Mouse (Mus musculus): Measurements from ENCODE around the gene Tab1.

Gene Tab1

GRCm38 (mm10) chr15:80137945-80138791 is 5.2 kb downstream of the Tab1 start:
- no peak for DNase-seq

DNA sequence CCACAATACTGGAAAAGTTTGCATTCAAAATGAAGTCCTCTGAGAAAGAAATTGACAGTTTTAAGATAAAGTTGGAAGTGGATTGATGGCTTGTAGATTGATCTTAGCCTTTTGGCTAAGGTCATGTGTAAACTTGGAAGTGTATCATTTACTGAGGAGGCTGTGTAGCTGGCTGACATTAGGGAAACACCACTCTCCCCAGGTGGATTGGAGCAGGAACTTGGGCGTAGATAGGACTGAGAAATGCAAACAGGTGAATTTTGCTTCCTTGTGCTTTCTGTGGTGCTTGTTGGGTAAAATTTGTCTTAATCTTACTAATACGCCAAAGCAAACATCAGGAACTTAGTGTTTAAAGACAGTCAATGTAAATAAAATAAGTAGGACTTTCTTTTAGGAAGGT is 7.4 kb downstream of the Tab1 start:
- no peak for DNase-seq

- no peak for DNase-seq
Observed at GRCm38 (mm10) chr15:80140878-80141277, 8.0 kb downstream of the Tab1 start.

DNA sequence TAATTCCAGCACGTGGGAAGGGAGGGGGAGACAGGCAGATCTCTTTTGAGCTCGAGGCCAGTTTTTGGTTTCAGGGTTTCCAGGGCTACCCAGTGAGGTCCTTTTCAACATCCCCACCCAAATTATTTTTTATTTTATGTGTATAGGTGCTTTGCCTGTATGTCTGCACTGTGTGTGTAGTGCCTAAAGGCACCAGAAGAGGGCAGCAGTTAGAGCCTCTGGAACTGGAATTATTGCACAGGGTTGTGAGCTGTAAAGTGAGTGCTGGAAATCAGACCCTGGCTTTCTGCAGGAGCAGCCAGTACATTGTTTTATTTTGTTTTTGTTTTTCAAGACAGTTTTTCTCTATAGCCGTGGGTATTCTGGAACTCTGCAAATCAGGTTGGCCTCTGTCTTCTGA is 9.2 kb downstream of the Tab1 start:
- no peak for DNase-seq

DNA sequence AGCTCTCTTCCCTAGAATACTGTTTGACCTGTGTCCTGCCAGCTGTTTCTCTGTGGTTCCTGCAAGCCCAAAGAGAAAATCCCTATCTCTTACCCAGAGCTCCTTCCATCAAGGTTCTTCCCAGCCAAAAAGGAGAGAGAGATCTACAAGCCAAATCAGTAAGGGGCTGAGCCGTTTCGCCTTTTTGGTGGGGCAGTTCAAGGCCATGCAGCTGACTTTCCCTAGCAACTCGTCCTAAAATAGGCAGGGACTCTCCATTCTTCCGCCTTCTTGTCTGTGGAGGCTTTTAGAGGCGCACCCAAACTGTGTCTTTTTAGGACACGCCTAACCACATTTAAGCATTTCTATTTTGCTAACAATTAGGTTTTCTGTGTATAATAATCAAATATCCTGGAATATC is 10.8 kb downstream of the Tab1 start:
- DNase-seq: no peak

- no peak for DNase-seq
Observed at GRCm38 (mm10) chr15:80145397-80145796, 12.5 kb downstream of the Tab1 start.

DNA sequence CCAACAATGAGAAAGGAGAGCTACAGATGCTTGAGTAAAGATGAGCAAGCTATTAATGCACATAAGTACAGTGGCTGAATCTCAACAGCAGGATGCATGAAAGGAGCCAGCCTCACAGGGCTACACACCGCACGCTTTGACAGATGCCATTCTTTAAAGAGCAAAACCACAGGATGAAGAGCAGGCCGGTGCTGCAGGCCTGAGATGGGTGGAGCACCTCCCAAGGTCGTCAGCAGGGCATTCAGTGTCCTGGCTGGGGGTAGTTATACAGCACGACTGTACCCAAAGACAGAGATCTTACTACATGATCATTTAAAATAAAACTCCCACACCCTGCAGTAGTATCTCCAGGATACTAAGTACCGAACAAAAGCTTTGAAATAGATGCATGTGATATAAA is 13.2 kb downstream of the Tab1 start:
- no peak for DNase-seq

DNA sequence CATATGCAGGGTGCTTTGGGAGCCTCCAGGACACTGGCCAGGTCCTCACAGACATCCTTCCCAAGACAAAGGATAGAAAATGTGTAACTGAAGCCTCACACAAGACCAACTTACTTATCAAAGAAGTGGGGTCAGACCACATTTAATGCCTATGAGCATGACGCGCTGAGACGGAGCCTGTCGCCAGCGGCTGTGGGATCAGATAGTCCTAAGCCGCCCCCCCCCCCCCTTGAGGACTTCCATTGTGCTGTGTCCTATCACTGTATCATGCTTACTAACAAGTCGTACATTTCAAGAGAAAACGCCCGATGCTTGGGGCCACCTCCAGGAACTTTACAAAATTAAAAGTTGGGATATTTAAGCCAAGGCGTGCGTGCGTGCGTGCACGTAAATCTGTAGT is 14.2 kb downstream of the Tab1 start:
- no peak for DNase-seq

DNA sequence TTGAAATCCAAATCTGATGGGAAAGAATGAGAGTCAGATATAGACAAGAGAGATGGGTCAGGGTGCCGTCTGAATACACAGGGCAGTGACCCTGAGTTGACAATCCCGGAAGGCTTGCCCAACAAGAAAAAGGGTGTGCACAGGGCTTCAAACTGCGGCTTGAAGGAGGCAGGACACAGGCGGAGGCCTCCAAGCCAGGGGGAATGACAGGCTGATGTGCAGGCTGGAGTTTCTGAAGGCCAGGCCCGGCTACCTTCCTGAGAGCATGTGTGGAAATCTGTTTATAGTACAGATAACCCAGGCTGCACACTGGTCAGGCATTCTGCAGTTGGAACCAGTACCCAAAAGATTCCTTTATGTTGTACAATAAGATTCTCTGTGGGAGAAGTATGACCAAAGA is 14.6 kb downstream of the Tab1 start:
- no peak for DNase-seq

- no peak for DNase-seq
Observed at GRCm38 (mm10) chr15:80148565-80148964, 15.6 kb downstream of the Tab1 start.

DNA sequence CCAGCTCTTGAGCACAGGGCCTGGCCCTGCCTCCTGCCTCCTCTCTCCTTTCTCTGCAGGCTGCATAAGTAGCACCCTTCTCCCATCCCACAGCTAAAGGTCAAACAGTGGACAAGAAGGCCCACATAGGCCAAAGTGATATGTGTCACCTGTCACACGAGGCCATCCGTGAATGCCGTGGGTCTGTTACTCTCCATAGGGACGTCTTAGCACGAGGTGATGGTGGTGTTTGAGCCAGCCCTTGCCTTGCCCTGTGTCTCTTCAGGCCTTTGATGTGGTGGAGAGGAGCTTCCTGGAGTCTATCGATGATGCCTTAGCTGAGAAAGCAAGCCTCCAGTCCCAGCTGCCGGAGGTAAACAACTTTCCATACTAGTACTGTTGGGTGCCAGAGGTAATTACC is 16.6 kb downstream of the Tab1 start:
- DNase-seq: no peak

DNA sequence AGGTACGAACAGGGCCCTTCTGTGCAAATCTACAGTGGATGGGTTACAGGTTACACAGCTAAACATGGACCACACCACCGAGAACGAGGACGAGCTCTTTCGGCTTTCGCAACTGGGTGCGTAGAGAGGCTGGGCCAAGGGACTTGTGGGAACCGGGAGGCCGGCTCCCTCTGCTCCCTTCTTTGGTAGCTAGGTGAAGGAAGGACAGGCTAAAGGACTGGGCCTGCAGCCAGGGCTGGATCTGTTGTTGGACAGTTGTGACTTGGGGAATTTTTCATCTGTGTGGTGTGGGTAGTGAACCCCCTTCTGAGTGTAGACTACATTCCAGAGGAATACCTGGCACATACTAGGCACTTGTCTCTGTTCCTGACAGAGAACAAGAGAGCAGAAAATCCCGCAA is 19.7 kb downstream of the Tab1 start:
- DNase-seq: no peak

- no peak for DNase-seq
Observed at GRCm38 (mm10) chr15:80153757-80154156, 20.8 kb downstream of the Tab1 start.

- DNase-seq: no peak
Observed at GRCm38 (mm10) chr15:80155707-80156106, 22.8 kb downstream of the Tab1 start.

DNA sequence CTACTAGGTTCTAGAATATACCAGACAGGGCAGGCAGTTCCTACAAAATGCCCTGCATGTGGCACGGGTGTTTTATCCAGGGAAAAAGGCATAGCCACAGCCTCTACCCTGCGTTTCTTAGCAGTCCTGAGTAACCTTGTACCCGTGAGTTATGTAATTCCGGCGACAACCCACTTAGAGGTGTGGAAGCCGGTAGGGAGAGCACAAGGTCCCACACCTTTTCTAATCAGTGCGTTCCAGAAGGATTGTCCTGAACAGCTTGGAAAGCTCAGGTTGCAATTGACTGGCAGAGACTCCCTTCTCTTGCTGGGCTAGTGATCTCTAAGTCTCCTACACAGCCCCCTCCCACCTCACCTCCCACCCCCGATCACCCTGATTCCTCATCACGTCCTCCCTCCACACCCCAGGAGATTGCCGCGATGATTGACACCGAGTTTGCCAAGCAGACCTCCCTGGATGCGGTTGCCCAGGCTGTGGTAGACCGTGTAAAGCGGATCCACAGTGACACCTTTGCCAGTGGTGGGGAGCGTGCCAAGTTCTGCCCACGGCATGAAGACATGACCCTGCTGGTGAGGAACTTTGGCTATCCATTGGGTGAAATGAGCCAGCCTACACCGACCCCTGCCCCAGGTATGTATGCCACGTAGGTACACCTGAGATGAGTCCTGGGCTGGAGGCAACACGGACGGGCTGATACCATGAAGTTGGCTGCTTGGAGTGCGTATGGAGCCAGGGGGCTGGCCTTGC is 24.4 kb downstream of the Tab1 start:
- no peak for DNase-seq

GRCm38 (mm10) chr15:80158001-80158706 is 25.2 kb downstream of the Tab1 start:
- no peak for DNase-seq

DNA sequence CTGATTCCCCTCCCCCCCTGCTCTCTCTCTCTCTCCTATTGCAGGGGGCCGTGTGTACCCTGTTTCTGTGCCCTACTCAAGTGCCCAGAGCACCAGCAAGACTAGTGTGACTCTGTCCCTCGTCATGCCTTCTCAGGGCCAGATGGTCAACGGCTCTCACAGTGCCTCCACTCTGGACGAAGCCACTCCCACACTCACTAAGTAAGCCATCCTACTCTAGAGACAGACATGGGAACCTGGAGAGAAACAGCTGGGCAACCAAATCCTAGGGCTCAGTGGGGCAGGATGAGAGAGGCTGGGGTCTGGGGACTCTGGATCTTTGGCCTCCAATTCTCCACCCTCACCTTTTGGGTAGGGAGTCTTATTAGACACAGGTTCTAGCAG is 25.8 kb downstream of the Tab1 start:
- DNase-seq: no peak

GRCm38 (mm10) chr15:80159286-80159901 is 26.5 kb downstream of the Tab1 start:
- DNase-seq: peak; percentile 61

DNA sequence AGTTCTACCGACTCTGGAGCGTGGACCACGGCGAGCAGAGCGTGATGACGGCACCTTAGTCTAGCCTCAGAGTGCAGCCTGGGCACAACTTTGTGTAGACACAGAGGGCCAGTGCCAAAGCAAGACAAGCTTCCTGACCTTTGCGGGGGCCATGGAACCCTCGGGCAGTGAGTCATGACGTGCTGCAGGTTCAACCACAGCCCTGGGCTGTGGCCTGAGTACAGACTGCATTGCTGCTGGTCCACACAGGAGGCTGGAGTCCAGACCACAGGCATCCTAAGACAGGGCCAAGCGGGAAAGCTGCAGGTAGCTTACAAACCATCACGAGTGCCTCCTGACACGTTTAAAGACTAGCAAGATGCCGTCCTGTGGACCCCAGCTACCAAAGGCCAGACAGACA is 27.3 kb downstream of the Tab1 start:
- no peak for DNase-seq

- DNase-seq: no peak
Observed at GRCm38 (mm10) chr15:80160726-80161125, 27.8 kb downstream of the Tab1 start.

GRCm38 (mm10) chr15:80161199-80161598 is 28.3 kb downstream of the Tab1 start:
- no peak for DNase-seq

- no peak for DNase-seq
Observed at GRCm38 (mm10) chr15:80162401-80162964, 29.6 kb downstream of the Tab1 start.

GRCm38 (mm10) chr15:80163274-80163673 is 30.3 kb downstream of the Tab1 start:
- DNase-seq: no peak
